Mouse (Mus musculus): ENCODE measurements at regions not wholly inside any gene's neighbourhood (a gene's known extent, or its start where the extent isn't known, plus 50 kb on each side); places are given as distances from the start of the nearest gene placed in this dataset.

GRCm38 (mm10) chr14:105542090-105542485, 283.7 kb downstream of the Ndfip2 start:
- intact Hi-C loops (cut with DNase I) = no loop called here
- no peak overlapping the region for H3K27ac ChIP-seq
- H3K4me3 ChIP-seq = no peak overlapping the region
- no peak for TF ChIP-seq CTCF (IDR thresholded peaks at IDR 0.05)
- no peak for DNase-seq (ENCODE audit: extremely low spot score in 1 of 2, low spot score in 2 of 2)

GRCm38 (mm10) chr14:105532168-105532745, 273.9 kb downstream of the Ndfip2 start:
- H3K27ac ChIP-seq = no peak overlapping the region
- DNase-seq (ENCODE audit: extremely low spot score in 1 of 2, low spot score in 2 of 2) = no peak
- intact Hi-C loops (cut with DNase I) = no loop called here
- TF ChIP-seq CTCF (IDR thresholded peaks at IDR 0.05) = no peak
- no peak overlapping the region for H3K4me3 ChIP-seq

- H3K4me3 ChIP-seq = no peak overlapping the region
- no peak overlapping the region for H3K27ac ChIP-seq
- no peak for DNase-seq (ENCODE audit: extremely low spot score in 1 of 2, low spot score in 2 of 2)
- TF ChIP-seq CTCF (IDR thresholded peaks at IDR 0.05) = no peak
- intact Hi-C loops (cut with DNase I) = no loop called here
These were observed 269.7 kb downstream of the Ndfip2 start for GRCm38 (mm10) chr14:105528107-105528506.

GRCm38 (mm10) chr14:105523849-105524248, 265.5 kb downstream of the Ndfip2 start:
- H3K27ac ChIP-seq = no peak overlapping the region
- intact Hi-C loops (cut with DNase I) = no loop called here
- no peak overlapping the region for H3K4me3 ChIP-seq
- no peak for TF ChIP-seq CTCF (IDR thresholded peaks at IDR 0.05)
- DNase-seq (ENCODE audit: extremely low spot score in 1 of 2, low spot score in 2 of 2) = no peak

GRCm38 (mm10) chr14:105522279-105522678, 263.9 kb downstream of the Ndfip2 start:
- Histone ChIP-seq H3K27ac (no peak overlapping the region), H3K4me3 (no peak overlapping the region)
- TF ChIP-seq CTCF (IDR thresholded peaks at IDR 0.05) = no peak
- intact Hi-C loops (cut with DNase I) = no loop called here
- DNase-seq (ENCODE audit: extremely low spot score in 1 of 2, low spot score in 2 of 2) = no peak

- no peak overlapping the region for H3K4me3 ChIP-seq
- no peak for DNase-seq (ENCODE audit: extremely low spot score in 1 of 2, low spot score in 2 of 2)
- no peak for TF ChIP-seq CTCF (IDR thresholded peaks at IDR 0.05)
- intact Hi-C loops (cut with DNase I) = no loop called here
- no peak overlapping the region for H3K27ac ChIP-seq
These were observed 260.3 kb downstream of the Ndfip2 start for GRCm38 (mm10) chr14:105518706-105519105.

GRCm38 (mm10) chr14:105514413-105514812, 256.0 kb downstream of the Ndfip2 start:
- DNase-seq (ENCODE audit: extremely low spot score in 1 of 2, low spot score in 2 of 2) = no peak
- no peak overlapping the region for H3K4me3 ChIP-seq
- intact Hi-C loops (cut with DNase I) = no loop called here
- TF ChIP-seq CTCF (IDR thresholded peaks at IDR 0.05) = no peak
- H3K27ac ChIP-seq = no peak overlapping the region

GRCm38 (mm10) chr14:105512914-105513677, 254.7 kb downstream of the Ndfip2 start:
- TF ChIP-seq CTCF (IDR thresholded peaks at IDR 0.05) = no peak
- Histone ChIP-seq H3K4me3 (no peak overlapping the region), H3K27ac (no peak overlapping the region; the same call in 1 of the 2 replicates)
- intact Hi-C loops (cut with DNase I) = no loop called here
- DNase-seq (ENCODE audit: extremely low spot score in 1 of 2, low spot score in 2 of 2) = no peak

GRCm38 (mm10) chr14:105511826-105512225, 253.5 kb downstream of the Ndfip2 start:
- TF ChIP-seq CTCF (IDR thresholded peaks at IDR 0.05) = no peak
- no peak for DNase-seq (ENCODE audit: extremely low spot score in 1 of 2, low spot score in 2 of 2)
- intact Hi-C loops (cut with DNase I) = no loop called here
- H3K4me3 ChIP-seq = no peak overlapping the region
- H3K27ac ChIP-seq = no peak overlapping the region

GRCm38 (mm10) chr14:105511135-105511534, 252.8 kb downstream of the Ndfip2 start:
- intact Hi-C loops (cut with DNase I) = no loop called here
- no peak overlapping the region for H3K27ac ChIP-seq
- TF ChIP-seq CTCF (IDR thresholded peaks at IDR 0.05) = no peak
- DNase-seq (ENCODE audit: extremely low spot score in 1 of 2, low spot score in 2 of 2) = no peak
- no peak overlapping the region for H3K4me3 ChIP-seq

- Histone ChIP-seq H3K4me3 (no peak overlapping the region), H3K27ac (no peak overlapping the region)
- DNase-seq (ENCODE audit: extremely low spot score in 1 of 2, low spot score in 2 of 2) = no peak
- TF ChIP-seq CTCF (IDR thresholded peaks at IDR 0.05) = no peak
- intact Hi-C loops (cut with DNase I) = no loop called here
These were observed 246.9 kb downstream of the Ndfip2 start for GRCm38 (mm10) chr14:105505261-105505660.

GRCm38 (mm10) chr14:105504376-105504775, 246.0 kb downstream of the Ndfip2 start:
- intact Hi-C loops (cut with DNase I) = no loop called here
- Histone ChIP-seq H3K27ac (no peak overlapping the region), H3K4me3 (no peak overlapping the region)
- no peak for TF ChIP-seq CTCF (IDR thresholded peaks at IDR 0.05)
- no peak for DNase-seq (ENCODE audit: extremely low spot score in 1 of 2, low spot score in 2 of 2)

- no peak overlapping the region for H3K4me3 ChIP-seq
- no peak for DNase-seq (ENCODE audit: extremely low spot score in 1 of 2, low spot score in 2 of 2)
- intact Hi-C loops (cut with DNase I) = no loop called here
- no peak overlapping the region for H3K27ac ChIP-seq
- no peak for TF ChIP-seq CTCF (IDR thresholded peaks at IDR 0.05)
These were observed 245.4 kb downstream of the Ndfip2 start for GRCm38 (mm10) chr14:105503806-105504205.
